Mouse (Mus musculus): ENCODE results near the gene Bckdha. TPM values are rescaled to one million over a fixed set of nuclear protein-coding genes. Genes with fewer than 3 reads are reported as not detected.

The Bckdha gene
- polyA plus RNA-seq, 1 experiment: 58.6 TPM

- TF ChIP-seq CTCF (IDR thresholded peaks at IDR 0.05; ENCODE audit: borderline replicate concordance, extremely low read depth, insufficient read depth, insufficient read length): no peak
- TF ChIP-seq POLR2A (IDR thresholded peaks at IDR 0.05; ENCODE audit: borderline replicate concordance, extremely low read depth, insufficient read depth, insufficient read length, poor library complexity, severe bottlenecking): peak; percentile 39; the same call in 1 of the 2 replicates
- DNase-seq (ENCODE audit: low read depth): peak; percentile 97
These were observed 21.9 kb upstream of the Bckdha start, which contains the start of gene B9d2 for GRCm38 (mm10) chr7:25680514-25681258. B9d2 (plus strand) TSS chr7:25680780.

- no peak for TF ChIP-seq CTCF (IDR thresholded peaks at IDR 0.05; ENCODE audit: borderline replicate concordance, extremely low read depth, insufficient read depth, insufficient read length)
- no peak for TF ChIP-seq POLR2A (IDR thresholded peaks at IDR 0.05; ENCODE audit: borderline replicate concordance, extremely low read depth, insufficient read depth, insufficient read length, poor library complexity, severe bottlenecking)
- DNase-seq (ENCODE audit: low read depth): no peak
These were observed 21.2 kb upstream of the Bckdha start for GRCm38 (mm10) chr7:25679971-25680370.

GRCm38 (mm10) chr7:25677013-25677412, 18.2 kb upstream of the Bckdha start:
- TF ChIP-seq POLR2A (IDR thresholded peaks at IDR 0.05; ENCODE audit: borderline replicate concordance, extremely low read depth, insufficient read depth, insufficient read length, poor library complexity, severe bottlenecking): no peak
- no peak for TF ChIP-seq CTCF (IDR thresholded peaks at IDR 0.05; ENCODE audit: borderline replicate concordance, extremely low read depth, insufficient read depth, insufficient read length)
- no peak for DNase-seq (ENCODE audit: low read depth)

- DNase-seq (ENCODE audit: low read depth): peak; percentile 97
- TF ChIP-seq POLR2A (IDR thresholded peaks at IDR 0.05; ENCODE audit: borderline replicate concordance, extremely low read depth, insufficient read depth, insufficient read length, poor library complexity, severe bottlenecking): no peak
- no peak for TF ChIP-seq CTCF (IDR thresholded peaks at IDR 0.05; ENCODE audit: borderline replicate concordance, extremely low read depth, insufficient read depth, insufficient read length)
These were observed 17.5 kb upstream of the Bckdha start for GRCm38 (mm10) chr7:25676085-25676781.

- no peak for TF ChIP-seq CTCF (IDR thresholded peaks at IDR 0.05; ENCODE audit: borderline replicate concordance, extremely low read depth, insufficient read depth, insufficient read length)
- no peak for TF ChIP-seq POLR2A (IDR thresholded peaks at IDR 0.05; ENCODE audit: borderline replicate concordance, extremely low read depth, insufficient read depth, insufficient read length, poor library complexity, severe bottlenecking)
- no peak for DNase-seq (ENCODE audit: low read depth)
These were observed 16.6 kb upstream of the Bckdha start for GRCm38 (mm10) chr7:25675405-25675804.

- TF ChIP-seq POLR2A (IDR thresholded peaks at IDR 0.05; ENCODE audit: borderline replicate concordance, extremely low read depth, insufficient read depth, insufficient read length, poor library complexity, severe bottlenecking) (no peak), CTCF (IDR thresholded peaks at IDR 0.05; ENCODE audit: borderline replicate concordance, extremely low read depth, insufficient read depth, insufficient read length) (no peak)
- no peak for DNase-seq (ENCODE audit: low read depth)
These were observed 16.0 kb upstream of the Bckdha start, which contains the start of gene Tmem91 for GRCm38 (mm10) chr7:25674719-25675300. Tmem91 (minus strand) TSS chr7:25675166.

- TF ChIP-seq POLR2A (IDR thresholded peaks at IDR 0.05; ENCODE audit: borderline replicate concordance, extremely low read depth, insufficient read depth, insufficient read length, poor library complexity, severe bottlenecking) (no peak), CTCF (IDR thresholded peaks at IDR 0.05; ENCODE audit: borderline replicate concordance, extremely low read depth, insufficient read depth, insufficient read length) (no peak)
- DNase-seq (ENCODE audit: low read depth): no peak
These were observed 15.5 kb upstream of the Bckdha start for GRCm38 (mm10) chr7:25674297-25674696.

GRCm38 (mm10) chr7:25672442-25672841, 13.7 kb upstream of the Bckdha start:
- TF ChIP-seq CTCF (IDR thresholded peaks at IDR 0.05; ENCODE audit: borderline replicate concordance, extremely low read depth, insufficient read depth, insufficient read length): peak; percentile 13; the same call in 1 of the 2 replicates
- no peak for TF ChIP-seq POLR2A (IDR thresholded peaks at IDR 0.05; ENCODE audit: borderline replicate concordance, extremely low read depth, insufficient read depth, insufficient read length, poor library complexity, severe bottlenecking)

GRCm38 (mm10) chr7:25671686-25672085, 12.9 kb upstream of the Bckdha start:
- no peak for TF ChIP-seq CTCF (IDR thresholded peaks at IDR 0.05; ENCODE audit: borderline replicate concordance, extremely low read depth, insufficient read depth, insufficient read length)
- no peak for DNase-seq (ENCODE audit: low read depth)

More at GRCm38 (mm10) chr7:25672442-25672841, 13.7 kb upstream of the Bckdha start:
- DNase-seq (ENCODE audit: low read depth): no peak

- DNase-seq (ENCODE audit: low read depth): no peak
- no peak for TF ChIP-seq CTCF (IDR thresholded peaks at IDR 0.05; ENCODE audit: borderline replicate concordance, extremely low read depth, insufficient read depth, insufficient read length)
- TF ChIP-seq POLR2A (IDR thresholded peaks at IDR 0.05; ENCODE audit: borderline replicate concordance, extremely low read depth, insufficient read depth, insufficient read length, poor library complexity, severe bottlenecking): no peak
These were observed 11.3 kb upstream of the Bckdha start for GRCm38 (mm10) chr7:25670096-25670495.

- no peak for DNase-seq (ENCODE audit: low read depth)
- TF ChIP-seq POLR2A (IDR thresholded peaks at IDR 0.05; ENCODE audit: borderline replicate concordance, extremely low read depth, insufficient read depth, insufficient read length, poor library complexity, severe bottlenecking) (no peak), CTCF (IDR thresholded peaks at IDR 0.05; ENCODE audit: borderline replicate concordance, extremely low read depth, insufficient read depth, insufficient read length) (no peak)
These were observed 10.8 kb upstream of the Bckdha start for GRCm38 (mm10) chr7:25669631-25670030.

Measured in brain, embryonic 14.5 days (tissue).